Mouse (Mus musculus) limb, embryonic 14.5 days (tissue): ENCODE measurements around the gene Calhm3. TPM values are rescaled to one million over a fixed set of nuclear protein-coding genes. Genes with fewer than 3 reads are reported as not detected.

Experiments
- ATAC-seq: fragments of 200-750 bp; cut with Nextera tagmentation; 2 replicates; pipeline ENCODE4 v1.8.0; 2017; ENCODE audit warnings: low read depth, moderate number of reproducible peaks, moderate TSS enrichment; ENCODE audit not compliant: low FRiP score
- DNase-seq: peaks from one replicate; pipeline ENCODE4 v3.0.0-alpha.2; 2015; ENCODE audit warnings: low spot score
- H3K27ac ChIP-seq: fragments of 300-500 bp; sonication (generic); replicated peaks from 2 replicates; pipeline ENCODE4 v1.5.1; 2014; ENCODE audit warnings: low read depth, mild to moderate bottlenecking, low read length, moderate library complexity, mixed read lengths
- H3K27me3 ChIP-seq: fragments of 300-500 bp; sonication (generic); 2 replicates; pipeline ENCODE4 v1.6.1; 2014; ENCODE audit warnings: low read length, mixed read lengths; ENCODE audit not compliant: control insufficient read depth, insufficient read depth
- H3K36me3 ChIP-seq: fragments of 300-500 bp; sonication (generic); 2 replicates; pipeline ENCODE4 v1.6.1; 2014; ENCODE audit warnings: mild to moderate bottlenecking, low read length, moderate library complexity, mixed read lengths; ENCODE audit not compliant: control insufficient read depth, insufficient read depth
- H3K4me1 ChIP-seq: fragments of 300-500 bp; sonication (generic); 2 replicates; pipeline ENCODE4 v1.6.1; 2014; ENCODE audit warnings: antibody characterized with exemption, low read length, mixed read lengths; ENCODE audit not compliant: control insufficient read depth, insufficient read depth
- H3K4me2 ChIP-seq: fragments of 300-500 bp; sonication (generic); replicated peaks from 2 replicates; pipeline ENCODE4 v1.6.1; 2014; ENCODE audit warnings: low read depth, mild to moderate bottlenecking, low read length, moderate library complexity; ENCODE audit not compliant: severe bottlenecking
- H3K4me3 ChIP-seq: fragments of 300-500 bp; sonication (generic); replicated peaks from 2 replicates; pipeline ENCODE4 v1.5.1; 2014; ENCODE audit warnings: low read length
- H3K9ac ChIP-seq: fragments of 300-500 bp; sonication (generic); 2 replicates; pipeline ENCODE4 v1.6.1; 2014; ENCODE audit warnings: mild to moderate bottlenecking, low read depth, low read length, moderate library complexity; ENCODE audit not compliant: severe bottlenecking
- H3K9me3 ChIP-seq: fragments of 300-500 bp; sonication (generic); 2 replicates; pipeline ENCODE4 v1.6.1; 2016; ENCODE audit warnings: low read length; ENCODE audit not compliant: control insufficient read depth
- POLR2A ChIP-seq: fragments of 200-500 bp; IDR thresholded peaks from 2 replicates; pipeline ENCODE4 v1.8.0; 2012; ENCODE audit warnings: inconsistent platforms, mild to moderate bottlenecking, moderate library complexity, borderline replicate concordance; ENCODE audit not compliant: insufficient read depth, insufficient read length; ENCODE audit errors: extremely low read depth
- WGBS: fragments of 180-500 bp; shearing (Covaris S2); extraction: QIAGEN DNeasy Blood & Tissue Kit; methylation state at CpG from one replicate; pipeline ENCODE4 v1.1.7; 2014; 5-methylcytosine and 5-hydroxymethylcytosine counted together
- polyA plus RNA-seq, 2 experiments: library from polyadenylated mRNA; depleted of rRNA in 1 of 2; stranded (reverse) in 1 of 2; unstranded in 1 of 2; fragments of >200 nt; fragmentation: Nextera tagmentation in 1 of 2; extraction: Ambion mirVana in 1 of 2; gene quantifications; 2 replicates each; pipeline versions ENCODE4 v1.2.1 to v1.2.3; 2012 to 2014

Gene Calhm3
- polyA plus RNA-seq, 2 experiments, result not detected

DNA sequence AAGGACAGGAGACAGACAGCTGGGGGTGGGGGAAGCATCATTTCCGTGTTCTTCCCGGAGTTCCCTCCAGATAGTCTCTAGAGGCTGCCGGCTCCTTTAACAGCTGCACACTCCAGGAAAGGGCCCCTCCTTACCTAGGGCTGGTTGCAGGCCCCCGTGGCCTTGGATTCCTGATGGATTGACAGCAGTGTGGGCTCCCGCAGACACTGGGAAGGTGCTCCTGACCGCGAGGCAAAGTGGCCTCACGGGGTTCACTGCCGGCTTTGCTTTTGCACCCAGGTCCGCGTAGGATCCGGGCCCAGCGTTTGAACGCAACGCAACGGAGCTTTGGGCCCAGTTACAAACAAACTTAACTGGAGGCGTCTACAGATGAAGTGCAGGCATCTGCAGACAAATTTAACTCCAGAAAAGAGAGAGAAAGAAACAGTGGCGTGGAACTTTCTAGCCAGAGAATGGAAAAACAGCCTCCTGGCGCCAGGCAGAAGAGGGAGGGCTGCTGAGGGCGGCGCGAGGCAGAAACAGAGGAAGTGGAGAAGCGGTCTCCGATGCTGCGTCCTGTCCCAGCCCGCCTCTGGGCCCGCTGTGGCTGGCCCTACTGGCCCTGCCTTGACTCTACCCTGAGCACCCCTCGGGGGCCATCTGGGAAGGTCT is 19.7 kb downstream of the Calhm3 start, which contains the start of gene Calhm2:
Calhm2 (minus strand) TSS at position 524 of the 651 bp plus-strand sequence.
- Histone ChIP-seq H3K9ac (peak within 1 kb of the TSS; percentile 62), H3K4me3 (peak within 1 kb of the TSS; percentile 40), H3K4me2 (peak within 1 kb of the TSS; percentile 60), H3K36me3 (peaks cover 13% of the 10 kb centered on the region), H3K4me1 (peaks cover 21% of the 10 kb centered on the region), H3K27ac (peak within 1 kb of the TSS; percentile 72), H3K9me3 (no peaks in the 10 kb centered on the region), H3K27me3 (no peaks in the 10 kb centered on the region)
- DNase-seq (peak; percentile 59), ATAC-seq (peak; percentile 67)
- TF ChIP-seq POLR2A, result no peak
- WGBS, result 3% methylated on average over 27 of the region's 28 CpGs

DNA sequence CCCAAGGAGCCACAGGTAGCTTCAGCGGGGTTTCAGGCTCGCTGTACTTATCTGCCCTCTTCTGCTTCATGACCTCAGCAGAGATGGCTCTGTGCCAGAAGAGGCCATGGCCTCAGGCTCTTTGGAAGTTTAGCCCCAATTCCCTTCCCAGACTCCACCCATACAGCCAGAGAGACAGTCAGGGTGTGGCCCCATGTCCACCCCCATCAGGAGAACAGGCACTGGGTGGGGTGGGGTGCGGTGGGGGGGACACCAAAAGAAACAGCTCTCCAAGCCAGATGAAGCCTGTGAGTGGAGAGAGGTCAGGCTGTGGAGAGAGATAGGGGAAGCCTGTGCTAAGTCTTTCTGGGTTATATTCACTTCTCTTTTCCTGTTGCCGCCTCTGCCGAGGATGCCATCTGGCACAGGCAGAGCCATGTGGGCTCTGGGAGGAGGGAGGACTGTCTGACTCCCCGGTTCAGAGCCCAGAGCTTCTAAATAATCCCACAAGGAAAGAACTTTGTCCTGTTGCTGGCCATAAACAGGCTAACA is 20.4 kb downstream of the Calhm3 start:
- 10% methylated on average over 6 of the region's 6 CpGs for WGBS
- peak overlapping the region; percentile 62 for H3K9ac ChIP-seq

DNA sequence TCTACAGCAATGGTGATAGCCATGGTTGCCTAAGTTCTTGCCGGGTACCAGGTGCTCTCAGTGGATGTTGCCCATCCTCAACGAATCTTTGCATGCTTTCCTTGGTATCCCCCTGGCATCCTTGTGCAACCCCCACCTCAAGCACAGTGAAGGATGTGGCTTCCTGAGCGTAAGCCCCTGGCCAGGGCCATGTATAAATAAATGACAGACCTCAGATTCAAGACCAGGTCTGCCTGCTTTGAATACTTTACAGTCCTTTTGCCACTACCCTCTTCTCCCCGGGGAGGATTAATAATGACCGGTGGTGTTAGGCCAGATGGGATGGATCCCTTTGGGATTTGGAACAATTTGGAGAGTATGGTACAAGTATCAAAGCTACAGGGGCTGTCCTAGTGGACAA is 21.4 kb downstream of the Calhm3 start:
- Histone ChIP-seq H3K9ac (no peak overlapping the region), H3K4me2 (no peak overlapping the region), H3K4me3 (no peak overlapping the region), H3K9me3 (no peaks in the 10 kb centered on the region), H3K36me3 (peaks cover 30% of the 10 kb centered on the region), H3K27me3 (no peaks in the 10 kb centered on the region), H3K4me1 (peaks cover 21% of the 10 kb centered on the region), H3K27ac (no peak overlapping the region)
- DNase-seq (no peak), ATAC-seq (no peak)
- no peak for TF ChIP-seq POLR2A
- 85% methylated on average over 5 of the region's 5 CpGs for WGBS

More for the DNA sequence above, 20.4 kb downstream of the Calhm3 start:
- no peak for TF ChIP-seq POLR2A
- peak overlapping the region; percentile 40 for H3K4me3 ChIP-seq
- H3K27ac ChIP-seq, result 0 out of 2 replicates have a peak overlapping the region, but pooled peaks have one; percentile 72
- no peak for DNase-seq
- H3K4me1 ChIP-seq, result peaks cover 21% of the 10 kb centered on the region
- ATAC-seq, result no peak
- H3K4me2 ChIP-seq, result peak overlapping the region; percentile 60
- H3K9me3 ChIP-seq, result no peaks in the 10 kb centered on the region
- H3K27me3 ChIP-seq, result no peaks in the 10 kb centered on the region
- peaks cover 21% of the 10 kb centered on the region for H3K36me3 ChIP-seq

DNA sequence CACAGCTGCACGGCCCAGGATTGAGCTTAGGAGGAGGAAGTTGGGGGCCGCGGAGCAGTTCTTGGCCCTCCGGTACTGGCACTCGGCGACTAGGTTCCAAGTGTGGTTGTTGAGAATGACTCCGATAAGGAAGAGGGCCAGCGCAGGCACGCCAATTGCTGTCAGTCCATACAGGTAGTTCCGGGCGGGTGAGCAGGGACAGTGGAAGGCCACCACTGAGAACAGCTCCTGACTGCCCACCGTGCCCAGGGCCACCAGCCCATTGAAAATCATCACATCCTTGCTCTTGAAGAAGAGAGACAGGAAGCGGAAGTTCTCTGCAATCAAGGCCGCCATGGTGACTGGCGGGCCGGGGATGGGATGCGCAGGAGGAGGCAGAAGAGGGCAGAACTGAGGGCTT is 22.0 kb downstream of the Calhm3 start:
- ATAC-seq, result no peak
- Histone ChIP-seq H3K9me3 (no peaks in the 10 kb centered on the region), H3K27ac (no peak overlapping the region), H3K9ac (no peak overlapping the region), H3K4me2 (no peak overlapping the region), H3K27me3 (no peaks in the 10 kb centered on the region), H3K4me3 (no peak overlapping the region), H3K36me3 (peaks cover 36% of the 10 kb centered on the region), H3K4me1 (peaks cover 21% of the 10 kb centered on the region)
- WGBS, result 93% methylated on average over 17 of the region's 17 CpGs
- DNase-seq, result no peak
- TF ChIP-seq POLR2A, result no peak

DNA sequence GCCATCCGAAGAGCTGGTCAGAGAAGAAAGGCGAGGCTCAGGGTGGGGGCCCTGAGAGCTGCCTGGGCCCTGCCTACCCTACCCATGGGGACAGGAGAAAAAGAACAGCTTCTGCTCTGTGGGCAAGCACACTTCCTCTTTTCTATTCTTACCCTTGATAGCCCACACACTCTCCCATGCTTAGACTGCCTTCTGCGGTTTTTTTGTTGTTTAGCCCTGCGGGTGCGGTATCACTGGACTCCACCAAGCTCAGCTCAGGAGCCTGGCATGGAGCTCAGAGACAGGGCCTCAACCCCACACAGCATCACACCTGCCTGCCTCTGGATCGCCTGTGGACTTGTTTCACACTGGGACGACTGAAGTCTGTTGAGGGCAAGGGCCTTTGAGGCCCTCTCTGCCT is 24.4 kb downstream of the Calhm3 start:
- ATAC-seq, result no peak
- no peak overlapping the region for H3K4me3 ChIP-seq
- no peaks in the 10 kb centered on the region for H3K9me3 ChIP-seq
- TF ChIP-seq POLR2A, result no peak
- H3K4me1 ChIP-seq, result peaks cover 13% of the 10 kb centered on the region
- H3K27me3 ChIP-seq, result no peaks in the 10 kb centered on the region
- H3K36me3 ChIP-seq, result peaks cover 60% of the 10 kb centered on the region
- no peak overlapping the region for H3K27ac ChIP-seq
- no peak overlapping the region for H3K9ac ChIP-seq
- DNase-seq, result no peak
- no peak overlapping the region for H3K4me2 ChIP-seq
- WGBS, result 92% methylated on average over 7 of the region's 7 CpGs
